Mouse (Mus musculus) forebrain, embryonic 11.5 days (tissue): ENCODE results near the gene Exoc3l4. TPM values are rescaled to one million over a fixed set of nuclear protein-coding genes. Genes with fewer than 3 reads are reported as not detected.

ENCODE experiments used
- ATAC-seq: fragments of 200-750 bp; cut with Nextera tagmentation; replicated peaks from 2 replicates; pipeline ENCODE4 v1.8.0; 2017; ENCODE audit warnings: moderate TSS enrichment; ENCODE audit not compliant: low FRiP score
- DNase-seq: peaks from one replicate; pipeline ENCODE4 v3.0.0-alpha.2; 2017; ENCODE audit warnings: low spot score
- H3K27ac ChIP-seq: fragments of 300-500 bp; sonication (generic); 2 replicates; pipeline ENCODE4 v1.5.1; 2014; ENCODE audit warnings: low read depth, low read length
- H3K27me3 ChIP-seq: fragments of 300-500 bp; sonication (generic); 2 replicates; pipeline ENCODE4 v1.6.1; 2014; ENCODE audit warnings: mild to moderate bottlenecking, low read length, mixed read lengths; ENCODE audit not compliant: control insufficient read depth, insufficient read depth
- H3K36me3 ChIP-seq: fragments of 300-500 bp; sonication (generic); 2 replicates; pipeline ENCODE4 v1.6.1; 2014; ENCODE audit warnings: mild to moderate bottlenecking, low read length, moderate library complexity, mixed read lengths; ENCODE audit not compliant: control insufficient read depth, insufficient read depth
- H3K4me1 ChIP-seq: fragments of 300-500 bp; sonication (generic); replicated peaks from 2 replicates; pipeline ENCODE4 v1.6.1; 2014; ENCODE audit warnings: low read length, mixed read lengths; ENCODE audit not compliant: control insufficient read depth, insufficient read depth
- H3K4me2 ChIP-seq: fragments of 300-500 bp; sonication (generic); 2 replicates; pipeline ENCODE4 v1.6.1; 2014; ENCODE audit warnings: low read depth, mild to moderate bottlenecking, low read length, moderate library complexity, mixed read lengths; ENCODE audit not compliant: severe bottlenecking
- H3K4me3 ChIP-seq: fragments of 300-500 bp; sonication (generic); 2 replicates; pipeline ENCODE4 v1.5.1; 2014; ENCODE audit warnings: low read depth, low read length
- H3K9ac ChIP-seq: fragments of 300-500 bp; sonication (generic); 2 replicates; pipeline ENCODE4 v1.6.1; 2014; ENCODE audit warnings: low read length
- H3K9me3 ChIP-seq: fragments of 300-500 bp; sonication (generic); 2 replicates; pipeline ENCODE4 v1.6.1; 2016; ENCODE audit warnings: low read length, mixed read lengths; ENCODE audit not compliant: control insufficient read depth
- WGBS: fragments of 180-500 bp; shearing (Covaris S2); extraction: QIAGEN DNeasy Blood & Tissue Kit; methylation state at CpG from one replicate; pipeline ENCODE4 v1.1.7; 2014; 5-methylcytosine and 5-hydroxymethylcytosine counted together
- polyA plus RNA-seq: library from polyadenylated mRNA; unstranded; fragments of >200 nt; fragmentation: Nextera tagmentation; extraction: Ambion mirVana; gene quantifications from 2 replicates; pipeline ENCODE4 v1.2.1, GENCODE M21; 2014

Exoc3l4 gene
- polyA plus RNA-seq, 1 experiment from 2014 or later = 3.3 TPM

DNA sequence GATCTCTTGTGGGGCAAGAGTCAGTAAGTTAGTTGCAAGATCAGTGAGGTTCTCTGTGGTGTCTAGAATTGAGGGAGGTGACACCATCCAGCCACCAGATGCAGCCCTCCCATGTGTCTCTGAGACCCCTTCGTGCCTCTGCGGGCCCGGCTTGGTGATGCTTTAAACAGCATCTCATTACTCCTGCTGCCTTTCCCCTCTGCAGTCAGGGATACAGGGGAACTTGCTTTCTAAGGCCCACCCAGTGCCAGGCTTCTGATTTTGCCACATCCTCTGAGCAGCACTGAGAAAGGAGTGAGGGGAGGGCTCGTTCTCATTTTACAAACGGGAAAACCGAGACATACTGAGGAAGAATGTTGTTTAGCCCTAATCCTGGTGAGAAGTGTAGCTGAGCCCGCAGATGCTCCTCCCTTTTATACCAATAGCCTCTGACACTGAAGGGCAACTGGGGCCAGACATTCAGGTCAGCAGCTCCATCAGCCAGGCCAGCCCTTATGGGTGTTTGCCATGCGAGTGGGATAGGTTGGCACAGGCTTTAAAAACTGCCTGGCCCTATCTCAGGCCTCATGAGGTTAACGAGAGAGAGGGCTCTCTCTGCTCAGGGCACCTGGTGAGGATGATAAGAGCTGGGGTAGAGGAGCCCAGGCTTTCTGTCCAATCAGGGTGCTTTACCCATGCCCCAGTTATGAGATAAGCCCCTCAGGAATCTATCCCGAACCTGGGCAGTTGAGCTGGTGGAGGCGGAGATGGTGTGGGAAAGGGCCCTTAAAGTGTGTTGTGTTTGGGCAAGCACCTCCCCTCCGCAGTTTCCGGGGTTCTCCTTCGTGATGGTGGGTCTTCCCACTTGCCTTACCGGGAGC lies 26.4 kb downstream of the Exoc3l4 start:
- Histone ChIP-seq H3K4me2 (peak overlapping the region; percentile 74), H3K4me1 (peaks cover 12% of the 10 kb centered on the region), H3K27me3 (peaks cover 67% of the 10 kb centered on the region), H3K4me3 (peak overlapping the region; percentile 37), H3K9ac (peak overlapping the region; percentile 2; the same call in 1 of the 2 replicates), H3K27ac (no peak overlapping the region), H3K9me3 (no peaks in the 10 kb centered on the region), H3K36me3 (no peaks in the 10 kb centered on the region)
- 12% methylated on average over 15 of the region's 15 CpGs for WGBS
- DNase-seq (no peak), ATAC-seq (no peak)

GRCm38 (mm10) chr12:111443921-111444831 lies 27.4 kb downstream of the Exoc3l4 start:
- Histone ChIP-seq H3K27me3 (peaks cover 76% of the 10 kb centered on the region), H3K36me3 (no peaks in the 10 kb centered on the region), H3K4me3 (no peak overlapping the region), H3K9ac (no peak overlapping the region), H3K9me3 (no peaks in the 10 kb centered on the region), H3K27ac (no peak overlapping the region), H3K4me1 (peaks cover 12% of the 10 kb centered on the region), H3K4me2 (no peak overlapping the region)
- DNase-seq (no peak), ATAC-seq (no peak)
- 18% methylated on average over 10 of the region's 10 CpGs for WGBS

- no peak for ATAC-seq
- Histone ChIP-seq H3K4me1 (peaks cover 12% of the 10 kb centered on the region), H3K36me3 (no peaks in the 10 kb centered on the region), H3K9ac (no peak overlapping the region), H3K9me3 (no peaks in the 10 kb centered on the region), H3K27ac (no peak overlapping the region), H3K27me3 (peaks cover 88% of the 10 kb centered on the region), H3K4me3 (0 out of 2 replicates have a peak overlapping the region, but pooled peaks have one; percentile 9), H3K4me2 (peak overlapping the region; percentile 33; the same call in 1 of the 2 replicates)
- WGBS = 2% methylated on average over 52 of the region's 52 CpGs
- DNase-seq = no peak
These were observed 28.5 kb downstream of the Exoc3l4 start for GRCm38 (mm10) chr12:111445161-111445889.

DNA sequence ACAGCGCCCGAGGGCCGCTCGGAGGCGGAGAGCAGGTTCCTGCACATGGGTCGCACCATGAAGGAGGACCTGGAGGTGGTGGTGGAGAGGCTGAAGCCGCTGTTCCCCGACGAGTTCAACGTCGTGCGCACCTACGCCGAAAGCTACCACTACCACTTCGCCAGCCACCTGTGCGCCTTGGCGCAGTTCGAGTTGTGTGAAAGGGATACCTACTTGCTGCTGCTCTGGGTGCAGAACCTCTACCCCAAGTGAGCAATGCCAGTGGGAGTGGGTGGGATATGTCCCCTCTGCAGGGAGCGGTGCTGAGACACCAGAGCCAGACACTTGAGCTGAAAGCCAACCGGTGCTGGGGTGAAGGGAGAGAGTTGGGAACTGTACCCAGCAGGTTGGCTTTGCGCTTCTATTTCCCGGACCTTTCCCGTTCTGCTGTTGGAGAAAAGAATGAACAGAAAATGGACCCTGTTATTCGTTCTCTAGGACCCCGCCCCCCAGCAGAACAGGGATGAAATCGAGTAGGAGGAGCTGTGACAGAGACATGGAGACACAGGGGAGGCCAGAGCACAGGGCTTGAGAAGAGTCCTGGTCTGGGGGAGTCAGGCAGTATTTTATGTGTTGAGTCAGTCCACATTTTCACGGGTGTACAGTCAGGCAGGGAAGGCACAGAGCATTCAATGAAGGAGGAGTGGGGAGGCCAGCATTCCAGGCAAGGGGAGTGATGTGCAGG lies 29.2 kb downstream of the Exoc3l4 start:
- Histone ChIP-seq H3K9me3 (no peaks in the 10 kb centered on the region), H3K36me3 (no peaks in the 10 kb centered on the region), H3K4me1 (peaks cover 12% of the 10 kb centered on the region), H3K27me3 (peaks cover 90% of the 10 kb centered on the region), H3K4me3 (0 out of 2 replicates have a peak overlapping the region, but pooled peaks have one; percentile 9), H3K27ac (no peak overlapping the region), H3K4me2 (peak overlapping the region; percentile 33; the same call in 1 of the 2 replicates), H3K9ac (no peak overlapping the region)
- WGBS = 3% methylated on average over 27 of the region's 27 CpGs
- DNase-seq (no peak), ATAC-seq (no peak)

- DNase-seq (no peak), ATAC-seq (no peak)
- Histone ChIP-seq H3K9me3 (no peaks in the 10 kb centered on the region), H3K4me3 (no peak overlapping the region), H3K27ac (no peak overlapping the region), H3K4me1 (peaks cover 12% of the 10 kb centered on the region), H3K27me3 (peaks cover 92% of the 10 kb centered on the region), H3K4me2 (no peak overlapping the region), H3K9ac (no peak overlapping the region), H3K36me3 (no peaks in the 10 kb centered on the region)
- 11% methylated on average over 5 of the region's 5 CpGs for WGBS
These were observed 29.9 kb downstream of the Exoc3l4 start for GRCm38 (mm10) chr12:111446745-111447144.

DNA sequence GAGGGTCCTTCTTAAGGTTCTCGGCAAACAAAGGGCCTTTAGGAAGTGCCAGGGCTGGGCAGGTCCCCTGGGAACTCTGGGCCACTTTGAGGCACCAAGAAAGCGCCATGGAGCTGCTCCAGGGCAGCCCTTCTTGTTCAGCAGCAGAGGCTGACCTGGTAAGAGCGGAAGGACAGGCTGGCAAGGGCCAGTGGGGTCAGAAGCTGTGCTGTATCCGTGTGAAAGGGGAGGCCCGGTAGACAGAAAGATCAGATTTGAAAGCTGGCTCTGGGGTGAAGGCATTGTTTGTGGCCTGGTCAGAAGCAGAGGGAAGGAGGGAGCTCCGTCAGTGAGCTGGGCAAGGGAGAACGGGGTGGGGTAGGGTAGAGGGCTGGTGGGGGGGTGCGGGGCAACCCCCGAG lies 30.5 kb downstream of the Exoc3l4 start:
- WGBS = 4% methylated on average over 9 of the region's 9 CpGs
- no peak overlapping the region for H3K9ac ChIP-seq
- peaks cover 12% of the 10 kb centered on the region for H3K4me1 ChIP-seq
- ATAC-seq (no peak), DNase-seq (no peak)
- no peaks in the 10 kb centered on the region for H3K9me3 ChIP-seq
- H3K27ac ChIP-seq = no peak overlapping the region
- H3K27me3 ChIP-seq = peaks cover 88% of the 10 kb centered on the region
- no peak overlapping the region for H3K4me3 ChIP-seq
- no peak overlapping the region for H3K4me2 ChIP-seq
- no peaks in the 10 kb centered on the region for H3K36me3 ChIP-seq

DNA sequence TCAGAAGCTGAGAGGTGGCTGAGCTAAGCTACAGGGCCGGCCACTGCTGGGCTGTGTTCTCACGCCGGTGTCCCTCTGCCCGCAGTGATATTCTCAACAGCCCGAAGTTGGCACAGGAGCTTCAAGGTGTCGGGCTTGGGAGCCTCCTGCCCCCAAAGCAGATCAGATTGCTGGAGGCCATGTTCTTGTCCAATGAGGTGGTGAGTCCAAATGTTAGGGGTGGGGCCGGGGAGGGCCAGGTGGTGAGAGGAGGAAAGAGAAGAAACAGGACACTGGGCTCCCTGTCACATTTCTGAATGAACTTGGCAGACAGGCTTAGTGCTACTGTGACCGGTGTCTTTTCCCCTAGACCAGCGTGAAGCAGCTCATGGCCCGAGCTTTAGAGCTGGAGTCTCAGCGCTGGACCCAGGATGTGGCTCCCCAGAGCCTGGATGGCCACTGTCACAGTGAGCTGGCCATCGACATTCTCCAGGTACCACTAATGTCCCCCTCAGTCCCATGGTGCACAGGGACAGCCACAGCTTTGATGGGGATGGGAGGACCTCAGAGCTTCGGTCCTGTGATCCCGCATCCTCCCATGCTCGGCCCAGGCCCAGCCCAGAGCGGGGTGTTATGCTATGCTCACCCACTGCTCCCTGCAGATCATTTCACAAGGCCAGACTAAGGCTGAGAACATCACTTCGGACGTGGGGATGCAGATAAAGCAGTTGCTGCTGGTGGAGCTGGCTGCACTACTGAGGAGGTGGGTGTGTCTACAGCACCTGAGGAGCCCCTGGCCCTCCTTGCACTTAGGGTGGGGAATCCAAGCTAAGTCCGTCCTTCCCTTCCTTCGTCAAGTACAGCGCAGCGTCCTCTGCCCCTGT lies 31.3 kb downstream of the Exoc3l4 start:
- Histone ChIP-seq H3K27me3 (peaks cover 81% of the 10 kb centered on the region), H3K9me3 (no peaks in the 10 kb centered on the region), H3K9ac (no peak overlapping the region), H3K4me1 (peaks cover 7% of the 10 kb centered on the region), H3K27ac (no peak overlapping the region), H3K4me2 (no peak overlapping the region), H3K36me3 (no peaks in the 10 kb centered on the region), H3K4me3 (no peak overlapping the region)
- 11% methylated on average over 22 of the region's 22 CpGs for WGBS
- no peak for ATAC-seq
- DNase-seq = no peak
